Mouse (Mus musculus): ENCODE measurements at regions not wholly inside any gene's neighbourhood (a gene's known extent, or its start where the extent isn't known, plus 50 kb on each side); places are given as distances from the start of the nearest gene placed in this dataset.
"Not testable (repeated sequence)": the region's sequence is repeated elsewhere in the genome, so short reads cannot be mapped to it uniquely, and the experiment has no call there.

DNA sequence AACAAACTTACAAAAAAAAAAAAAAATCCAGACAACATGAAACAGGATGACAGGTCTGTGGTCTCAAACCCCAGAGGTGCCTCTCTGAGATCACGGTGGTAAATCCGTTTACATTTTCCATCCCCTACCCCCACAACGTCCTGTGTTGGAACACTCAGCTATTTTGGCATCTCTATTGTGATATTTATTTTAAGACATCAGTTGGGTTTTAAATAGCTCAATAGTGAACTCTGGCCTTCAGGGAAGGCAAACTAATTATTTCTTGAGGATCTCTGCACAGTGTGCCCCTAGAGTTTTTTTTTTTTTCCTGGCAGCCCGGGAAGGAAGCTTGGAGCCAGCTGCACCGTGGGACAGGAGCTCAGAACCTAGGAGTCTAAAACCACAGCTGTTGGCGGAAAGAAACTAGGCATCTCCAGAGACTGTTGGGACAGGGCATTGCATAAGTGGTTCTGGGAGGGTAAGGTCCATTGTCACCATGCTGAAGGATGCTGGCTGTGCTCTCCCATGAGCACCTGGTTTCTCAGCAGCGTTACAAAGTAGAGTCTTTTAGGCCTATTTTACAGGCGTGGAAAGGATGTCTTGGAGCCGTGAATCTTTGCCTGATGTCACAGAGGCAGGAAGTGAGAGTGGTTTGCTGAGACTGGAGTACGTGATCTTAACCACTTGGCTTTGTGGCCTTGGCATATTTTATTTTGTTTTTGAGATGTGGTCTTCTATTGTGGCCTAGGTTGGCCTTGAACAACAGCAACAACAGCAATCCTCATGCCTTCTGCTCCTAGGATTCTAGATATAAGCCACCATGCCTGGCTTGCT, 211.3 kb downstream of the Nucb2 start:
- no peak overlapping the region for H3K27ac ChIP-seq
- no peaks in the 10 kb centered on the region for H3K36me3 ChIP-seq (ENCODE audit: inconsistent target)
- H3K4me3 ChIP-seq (ENCODE audit: inconsistent target) = no peak overlapping the region
- WGBS (ENCODE audit: missing documents) = 46% methylated on average over 10 of the region's 10 CpGs
- H3K79me2 ChIP-seq (ENCODE audit: inconsistent target) = no peaks in the 10 kb centered on the region

- no peak overlapping the region for H3K27ac ChIP-seq
- H3K4me3 ChIP-seq (ENCODE audit: inconsistent target) = no peak overlapping the region
- H3K79me2 ChIP-seq (ENCODE audit: inconsistent target) = no peaks in the 10 kb centered on the region
- H3K36me3 ChIP-seq (ENCODE audit: inconsistent target) = no peaks in the 10 kb centered on the region
- WGBS (ENCODE audit: missing documents) = 76% methylated on average over 2 of the region's 2 CpGs
Measured at GRCm38 (mm10) chr7:116728379-116728778, 224.2 kb downstream of the Nucb2 start.

DNA sequence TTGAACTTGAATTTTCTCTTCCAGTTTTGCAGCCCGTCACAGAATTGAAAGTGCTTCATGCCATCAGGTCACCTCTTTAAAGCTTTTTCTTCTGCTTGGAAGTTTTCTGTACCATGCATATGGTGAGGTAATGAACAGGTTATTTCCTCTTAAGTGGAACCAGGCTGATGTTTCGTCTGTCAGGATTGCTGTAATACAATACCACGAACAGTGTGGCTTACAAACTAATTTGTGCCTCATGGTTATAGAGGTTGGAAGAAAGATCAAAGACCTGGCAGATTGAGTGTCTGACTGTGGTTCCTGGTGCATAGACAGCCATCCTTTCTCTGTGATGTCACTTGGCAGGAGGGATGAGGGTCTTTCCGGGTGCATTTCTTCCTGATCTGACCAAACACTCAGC, 225.6 kb downstream of the Nucb2 start:
- no peak overlapping the region for H3K4me3 ChIP-seq (ENCODE audit: inconsistent target)
- WGBS (ENCODE audit: missing documents) = 82% methylated on average over 4 of the region's 4 CpGs
- no peak overlapping the region for H3K27ac ChIP-seq
- no peaks in the 10 kb centered on the region for H3K79me2 ChIP-seq (ENCODE audit: inconsistent target)
- no peaks in the 10 kb centered on the region for H3K36me3 ChIP-seq (ENCODE audit: inconsistent target)

DNA sequence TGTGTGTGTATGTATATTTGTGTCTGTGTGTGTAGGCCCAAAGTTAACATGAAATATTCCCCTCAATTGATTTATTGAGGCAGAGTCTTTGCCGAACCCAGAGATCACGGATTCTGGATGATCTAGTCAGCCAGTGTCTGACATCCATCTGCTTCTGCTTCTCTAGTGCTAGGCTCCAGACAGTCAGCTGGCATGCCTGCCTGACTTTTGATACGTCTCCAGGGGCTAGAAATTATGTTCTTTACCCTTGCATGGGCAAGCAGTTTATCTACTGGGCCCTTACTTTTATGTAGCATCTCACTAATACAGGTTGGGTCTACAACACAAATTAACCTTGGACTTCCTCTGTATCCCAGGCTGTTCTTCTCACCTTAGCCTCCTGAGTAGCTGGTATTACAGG, 231.5 kb downstream of the Nucb2 start:
- Histone ChIP-seq H3K27ac (no peak overlapping the region), H3K4me3 (ENCODE audit: inconsistent target) (no peak overlapping the region), H3K36me3 (ENCODE audit: inconsistent target) (no peaks in the 10 kb centered on the region), H3K79me2 (ENCODE audit: inconsistent target) (no peaks in the 10 kb centered on the region)
- 73% methylated on average over 3 of the region's 3 CpGs for WGBS (ENCODE audit: missing documents)

- Histone ChIP-seq H3K36me3 (ENCODE audit: inconsistent target) (no peaks in the 10 kb centered on the region), H3K79me2 (ENCODE audit: inconsistent target) (no peaks in the 10 kb centered on the region), H3K4me3 (ENCODE audit: inconsistent target) (no peak overlapping the region), H3K27ac (no peak overlapping the region)
- 81% methylated on average over 4 of the region's 4 CpGs for WGBS (ENCODE audit: missing documents)
Measured at GRCm38 (mm10) chr7:116736333-116736732, 232.2 kb downstream of the Nucb2 start.

- 93% methylated on average over 4 of the region's 4 CpGs for WGBS (ENCODE audit: missing documents)
- Histone ChIP-seq H3K79me2 (ENCODE audit: inconsistent target) (no peaks in the 10 kb centered on the region), H3K4me3 (ENCODE audit: inconsistent target) (no peak overlapping the region), H3K36me3 (ENCODE audit: inconsistent target) (no peaks in the 10 kb centered on the region), H3K27ac (no peak overlapping the region)
Measured at GRCm38 (mm10) chr7:116738009-116738408, 233.8 kb downstream of the Nucb2 start.

GRCm38 (mm10) chr7:116754556-116754955, 250.4 kb downstream of the Nucb2 start:
- Histone ChIP-seq H3K36me3 (ENCODE audit: inconsistent target) (no peaks in the 10 kb centered on the region), H3K27ac (no peak overlapping the region), H3K79me2 (ENCODE audit: inconsistent target) (no peaks in the 10 kb centered on the region), H3K4me3 (ENCODE audit: inconsistent target) (no peak overlapping the region)

DNA sequence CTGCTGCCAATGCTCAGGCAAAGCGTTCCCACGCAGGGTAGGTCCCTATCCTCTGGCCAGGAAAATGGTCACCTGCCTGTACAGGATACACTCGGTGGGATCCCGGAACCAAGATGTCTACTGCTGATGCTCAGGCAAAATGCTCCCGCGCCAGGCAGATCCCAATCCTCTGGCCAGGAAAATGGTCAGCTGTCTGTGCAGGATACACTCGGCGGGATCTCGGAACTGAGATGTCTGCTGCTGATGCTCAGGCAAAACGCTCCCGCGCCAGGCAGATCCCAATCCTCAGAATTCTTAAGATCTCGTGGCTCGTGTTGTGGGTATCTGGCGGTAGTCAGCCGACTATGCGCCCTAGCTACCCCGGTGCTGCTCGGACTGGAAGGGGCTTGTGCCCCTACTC, 288.0 kb downstream of the Nucb2 start:
- not testable (repeated sequence) for H3K27ac ChIP-seq; H3K36me3 ChIP-seq (ENCODE audit: inconsistent target); H3K79me2 ChIP-seq (ENCODE audit: inconsistent target); H3K4me3 ChIP-seq (ENCODE audit: inconsistent target)
- 86% methylated on average over 19 of the region's 19 CpGs for WGBS (ENCODE audit: missing documents)

GRCm38 (mm10) chr7:116808475-116808874, 304.3 kb downstream of the Nucb2 start:
- WGBS (ENCODE audit: missing documents) = 78% methylated on average over 3 of the region's 3 CpGs

GRCm38 (mm10) chr7:116816494-116816893, 312.3 kb downstream of the Nucb2 start:
- no peak overlapping the region for H3K4me3 ChIP-seq (ENCODE audit: inconsistent target)
- 84% methylated on average over 2 of the region's 2 CpGs for WGBS (ENCODE audit: missing documents)
- no peaks in the 10 kb centered on the region for H3K79me2 ChIP-seq (ENCODE audit: inconsistent target)
- no peaks in the 10 kb centered on the region for H3K36me3 ChIP-seq (ENCODE audit: inconsistent target)
- H3K27ac ChIP-seq = no peak overlapping the region

More at GRCm38 (mm10) chr7:116808475-116808874, 304.3 kb downstream of the Nucb2 start:
- no peak overlapping the region for H3K27ac ChIP-seq
- no peaks in the 10 kb centered on the region for H3K79me2 ChIP-seq (ENCODE audit: inconsistent target)
- no peak overlapping the region for H3K4me3 ChIP-seq (ENCODE audit: inconsistent target)
- no peaks in the 10 kb centered on the region for H3K36me3 ChIP-seq (ENCODE audit: inconsistent target)

GRCm38 (mm10) chr7:116817991-116818390, 313.8 kb downstream of the Nucb2 start:
- H3K79me2 ChIP-seq (ENCODE audit: inconsistent target) = no peaks in the 10 kb centered on the region

GRCm38 (mm10) chr7:116820613-116821012, 316.4 kb downstream of the Nucb2 start:
- Histone ChIP-seq H3K27ac (no peak overlapping the region), H3K4me3 (ENCODE audit: inconsistent target) (no peak overlapping the region), H3K36me3 (ENCODE audit: inconsistent target) (no peaks in the 10 kb centered on the region), H3K79me2 (ENCODE audit: inconsistent target) (no peaks in the 10 kb centered on the region)
- WGBS (ENCODE audit: missing documents) = 84% methylated on average over 5 of the region's 5 CpGs

More at GRCm38 (mm10) chr7:116817991-116818390, 313.8 kb downstream of the Nucb2 start:
- no peaks in the 10 kb centered on the region for H3K36me3 ChIP-seq (ENCODE audit: inconsistent target)
- H3K27ac ChIP-seq = no peak overlapping the region
- WGBS (ENCODE audit: missing documents) = 91% methylated on average over 7 of the region's 7 CpGs
- H3K4me3 ChIP-seq (ENCODE audit: inconsistent target) = no peak overlapping the region

DNA sequence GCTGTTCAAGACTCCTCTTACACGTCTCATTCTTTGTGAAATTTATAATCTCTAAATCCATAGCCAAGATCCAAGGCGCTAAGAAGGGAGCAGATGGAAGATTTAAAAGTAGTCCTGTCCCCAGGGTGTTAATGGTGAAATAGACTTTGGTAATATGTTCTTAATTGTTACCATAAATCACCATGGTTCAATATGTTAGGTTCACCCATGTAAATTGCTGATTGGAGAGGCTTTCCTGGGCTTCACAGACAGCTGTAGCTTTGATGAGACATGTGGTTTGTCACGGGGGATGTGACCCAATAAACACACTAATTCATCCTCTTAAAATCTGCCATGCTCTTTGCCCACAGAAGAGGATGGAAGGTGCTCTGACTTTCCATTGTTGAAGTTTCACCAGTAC, 338.7 kb downstream of the Nucb2 start:
- Histone ChIP-seq H3K36me3 (ENCODE audit: inconsistent target) (no peaks in the 10 kb centered on the region), H3K27ac (no peak overlapping the region), H3K79me2 (ENCODE audit: inconsistent target) (no peaks in the 10 kb centered on the region), H3K4me3 (ENCODE audit: inconsistent target) (no peak overlapping the region)
- WGBS (ENCODE audit: missing documents) = 57% methylated on average over 3 of the region's 3 CpGs

DNA sequence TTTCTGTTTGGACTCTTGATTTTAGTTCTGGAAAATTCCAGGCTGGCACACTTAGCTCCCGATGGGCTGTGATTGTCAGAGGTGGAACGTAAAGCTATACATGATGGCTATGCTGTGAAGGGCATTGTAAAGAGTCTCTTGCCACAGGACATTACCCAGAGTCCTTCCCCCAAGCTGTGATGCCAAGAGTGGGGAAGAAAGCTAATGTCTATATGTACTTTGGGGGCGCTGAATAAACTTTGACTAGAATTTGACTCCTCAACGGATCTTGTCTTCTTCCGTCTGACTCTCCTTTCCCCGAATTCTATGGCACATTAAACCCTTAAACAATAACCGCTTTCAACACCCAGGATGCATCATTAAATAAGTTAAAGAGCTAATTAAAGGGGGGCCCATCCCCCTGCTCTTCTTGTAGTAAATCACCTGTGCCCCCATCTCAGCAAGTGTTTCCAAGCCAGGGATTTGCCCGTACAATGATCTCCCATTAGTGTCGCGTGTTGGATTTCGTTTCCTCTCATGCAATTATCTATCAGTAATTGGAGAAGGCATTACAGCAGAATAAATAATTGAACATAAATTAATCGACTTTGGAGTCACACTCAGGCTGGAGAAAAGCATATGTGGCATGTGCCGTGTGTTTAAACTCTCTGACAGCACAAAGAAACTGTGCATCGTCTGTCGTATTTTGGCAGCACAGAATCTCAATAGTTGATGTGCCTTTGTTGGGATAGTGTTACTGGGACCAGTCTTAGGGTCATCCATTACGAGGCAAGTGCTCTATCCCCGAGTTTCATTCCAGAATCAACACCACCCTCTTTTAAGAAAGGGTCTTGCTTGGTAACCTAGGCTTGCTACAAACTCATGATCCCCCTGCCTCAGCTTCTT, 343.9 kb downstream of the Nucb2 start:
- Histone ChIP-seq H3K27ac (no peak overlapping the region), H3K4me3 (ENCODE audit: inconsistent target) (no peak overlapping the region), H3K79me2 (ENCODE audit: inconsistent target) (no peaks in the 10 kb centered on the region), H3K36me3 (ENCODE audit: inconsistent target) (no peaks in the 10 kb centered on the region)
- WGBS (ENCODE audit: missing documents) = 87% methylated on average over 17 of the region's 17 CpGs

- Histone ChIP-seq H3K4me3 (ENCODE audit: inconsistent target) (no peak overlapping the region), H3K27ac (no peak overlapping the region), H3K36me3 (ENCODE audit: inconsistent target) (no peaks in the 10 kb centered on the region), H3K79me2 (ENCODE audit: inconsistent target) (no peaks in the 10 kb centered on the region)
- WGBS (ENCODE audit: missing documents) = 96% methylated on average over 2 of the region's 3 CpGs
Measured at GRCm38 (mm10) chr7:116853351-116853750, 349.2 kb downstream of the Nucb2 start.

Measured in macrophage (primary cell).